Mouse (Mus musculus): ENCODE measurements around the gene Lrig2. TPM values are rescaled to one million over a fixed set of nuclear protein-coding genes. Genes with fewer than 3 reads are reported as not detected.

Lrig2 gene
- 26.7 and 27.7 TPM in 2 replicates for polyA plus RNA-seq (2016; fragmentation: Nextera tagmentation; extraction: Ambion mirVana)

DNA sequence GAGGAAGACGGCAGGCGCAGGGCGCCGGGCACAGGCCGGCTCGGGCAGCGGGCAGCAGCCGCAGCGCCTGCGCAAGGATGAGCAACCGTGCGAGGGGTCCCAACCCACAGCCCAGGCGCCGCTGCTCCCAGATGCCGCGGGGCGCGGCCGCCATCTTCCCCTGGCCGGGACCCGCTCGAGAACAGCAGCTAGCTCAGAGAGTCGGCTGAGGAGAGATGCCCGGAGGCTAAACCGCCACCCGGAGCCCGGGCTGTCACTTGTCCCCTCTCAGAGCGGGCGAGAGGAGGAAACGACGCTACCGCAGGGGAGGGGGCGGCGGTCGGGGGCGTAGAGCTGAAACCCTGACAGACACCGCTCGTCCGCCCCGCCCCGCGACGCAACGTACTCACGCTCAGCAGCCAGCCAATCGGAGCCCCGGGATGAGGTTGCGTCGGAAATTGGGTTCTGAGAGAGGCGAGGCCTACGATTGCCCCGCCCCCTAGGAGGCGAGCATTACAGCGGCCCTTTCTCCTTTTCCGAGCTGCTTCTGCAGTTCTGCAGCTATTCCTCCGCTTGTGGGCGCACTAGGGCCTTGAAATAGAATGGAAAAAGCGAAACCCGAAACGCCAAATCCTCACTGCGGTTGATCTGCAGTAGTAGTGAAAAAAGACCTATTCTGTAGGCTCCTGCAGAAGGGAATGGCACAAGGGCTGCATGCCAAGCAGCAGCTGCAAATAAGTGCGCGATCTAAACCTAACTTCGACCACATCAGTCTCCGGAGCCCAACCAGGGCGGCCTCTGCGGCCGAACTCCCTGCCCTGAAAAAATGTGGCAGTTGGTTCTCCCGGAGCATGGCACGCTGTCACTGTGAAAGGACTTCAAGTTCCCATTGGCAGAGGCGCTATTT is at the start of gene Lrig2:
Gene Lrig2, minus strand, starts transcription at position 381 of the 886 bp plus-strand sequence.
- H3K27me3 ChIP-seq: no peaks in the 10 kb centered on the region
- peak within 1 kb of the TSS; percentile 95 for H3K27ac ChIP-seq
- H3K4me3 ChIP-seq: peak within 1 kb of the TSS; percentile 87
- H3K4me2 ChIP-seq (replicated peaks): peak within 1 kb of the TSS; percentile 59
- under 1% methylated on average over 71 of the region's 71 CpGs for WGBS
- H3K36me3 ChIP-seq: no peaks in the 10 kb centered on the region
- peak; percentile 97 for ATAC-seq (ENCODE audit: insufficient number of reproducible peaks, insufficient read depth, low FRiP score, low TSS enrichment)
- peak within 1 kb of the TSS; percentile 82 for H3K9ac ChIP-seq
- H3K4me1 ChIP-seq: peaks cover 4% of the 10 kb centered on the region; the same call in 1 of the 2 replicates
- no peaks in the 10 kb centered on the region for H3K9me3 ChIP-seq

DNA sequence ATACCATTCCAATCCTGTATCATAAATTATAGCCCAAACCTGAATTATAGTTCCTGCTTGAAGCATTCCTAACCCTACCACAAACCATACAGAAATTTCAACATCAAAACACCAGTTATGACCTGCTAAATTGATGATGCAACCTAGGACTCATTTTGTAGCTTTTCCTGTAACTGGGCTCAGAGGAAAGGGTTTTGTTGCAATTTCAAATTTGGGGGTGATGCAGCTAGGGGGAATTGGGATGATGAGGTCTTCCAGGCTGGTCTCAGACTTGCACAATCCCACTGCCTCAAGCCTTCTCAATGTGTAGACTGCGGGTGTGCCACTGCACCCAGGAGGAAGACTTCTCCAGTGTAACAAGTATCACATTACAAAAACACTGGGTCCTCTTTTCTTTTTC is 44.9 kb upstream of the Lrig2 start:
- Histone ChIP-seq H3K27me3 (no peaks in the 10 kb centered on the region), H3K9ac (no peak overlapping the region), H3K36me3 (no peaks in the 10 kb centered on the region), H3K4me2 (replicated peaks) (no peak overlapping the region), H3K9me3 (no peaks in the 10 kb centered on the region), H3K27ac (no peak overlapping the region), H3K4me3 (no peak overlapping the region), H3K4me1 (no peaks in the 10 kb centered on the region)
- no peak for ATAC-seq (ENCODE audit: insufficient number of reproducible peaks, insufficient read depth, low FRiP score, low TSS enrichment)
- WGBS: 83% methylated on average over 1 of the region's 1 CpGs

DNA sequence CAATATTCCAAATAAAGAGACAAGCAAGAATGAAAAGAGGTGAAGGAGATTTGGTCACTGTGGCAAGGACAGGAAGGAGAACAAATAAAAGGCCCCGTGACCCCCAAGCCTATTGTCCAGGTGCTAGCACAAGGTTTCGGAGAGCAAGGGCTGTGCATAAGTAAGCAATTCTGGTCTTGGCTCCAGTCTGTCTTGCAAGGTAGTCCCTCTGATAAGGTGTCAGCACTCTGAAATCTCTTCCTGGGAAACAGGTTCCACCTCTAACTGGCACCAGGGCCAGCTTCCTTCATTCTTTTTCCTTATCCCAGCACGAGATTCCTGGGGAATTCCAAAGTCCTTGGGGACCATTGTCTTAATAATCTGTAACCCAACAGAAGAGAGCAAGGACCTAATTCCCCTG is 38.9 kb upstream of the Lrig2 start:
- ATAC-seq (ENCODE audit: insufficient number of reproducible peaks, insufficient read depth, low FRiP score, low TSS enrichment): no peak
- Histone ChIP-seq H3K27ac (no peak overlapping the region), H3K9me3 (no peaks in the 10 kb centered on the region), H3K36me3 (no peaks in the 10 kb centered on the region), H3K4me3 (no peak overlapping the region), H3K4me1 (no peaks in the 10 kb centered on the region), H3K9ac (no peak overlapping the region), H3K4me2 (replicated peaks) (no peak overlapping the region), H3K27me3 (no peaks in the 10 kb centered on the region)
- WGBS: 60% methylated on average over 3 of the region's 3 CpGs

DNA sequence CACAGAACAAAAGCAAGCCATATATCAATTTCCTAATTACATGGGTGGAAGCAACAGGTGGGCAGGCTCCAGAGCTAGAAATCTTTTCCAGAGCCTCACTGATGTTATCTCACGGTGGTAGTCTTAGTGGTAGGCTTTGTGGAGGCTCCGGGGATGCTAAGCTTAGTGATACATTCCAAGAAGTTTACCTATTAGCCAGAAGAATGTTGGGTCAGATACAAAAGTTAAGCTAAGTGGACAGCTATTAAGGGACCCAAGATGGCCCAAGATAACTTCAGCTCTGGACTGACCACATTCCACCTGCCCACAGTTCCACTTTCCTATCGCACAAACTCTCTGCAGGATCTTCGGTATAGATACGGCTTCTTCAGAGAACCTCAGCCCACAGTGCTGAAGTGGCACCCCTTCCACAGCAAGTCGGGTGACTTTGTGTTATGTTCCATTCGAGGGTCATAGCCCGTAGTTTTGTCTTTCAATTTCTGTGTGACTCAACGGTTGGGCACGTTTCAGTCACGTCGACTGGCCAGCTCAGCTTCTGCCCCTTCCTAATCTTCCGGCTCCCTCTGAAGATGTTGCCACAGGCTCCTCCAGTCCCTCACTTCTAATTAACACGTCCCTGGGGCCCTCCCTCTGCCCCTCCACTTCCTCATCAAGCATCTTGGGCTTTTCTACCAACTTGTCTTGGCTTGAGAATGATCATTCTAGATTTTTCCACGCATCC is 36.8 kb upstream of the Lrig2 start:
- WGBS: 67% methylated on average over 15 of the region's 15 CpGs
- no peak for ATAC-seq (ENCODE audit: insufficient number of reproducible peaks, insufficient read depth, low FRiP score, low TSS enrichment)
- Histone ChIP-seq H3K4me2 (replicated peaks) (no peak overlapping the region), H3K27ac (no peak overlapping the region), H3K9ac (no peak overlapping the region), H3K27me3 (no peaks in the 10 kb centered on the region), H3K4me3 (no peak overlapping the region), H3K36me3 (no peaks in the 10 kb centered on the region), H3K4me1 (no peaks in the 10 kb centered on the region), H3K9me3 (no peaks in the 10 kb centered on the region)

DNA sequence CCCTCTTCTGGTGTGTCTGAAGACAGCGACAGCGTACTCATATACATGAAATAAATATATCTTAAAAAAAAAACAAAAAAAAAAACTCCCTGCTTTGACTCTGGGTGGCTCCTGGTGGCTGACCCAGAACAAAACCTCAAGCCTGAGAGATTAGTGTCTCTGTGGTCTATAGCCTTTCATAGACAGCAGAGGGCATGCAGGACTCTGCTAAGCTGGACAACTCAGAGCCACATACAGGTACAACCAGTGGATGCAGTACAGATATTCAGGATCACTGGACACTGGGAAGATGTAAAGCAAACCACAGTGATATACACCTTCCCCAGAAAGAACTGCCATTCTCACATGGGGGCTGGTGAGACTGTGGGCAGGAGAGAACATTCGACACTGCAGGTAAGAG is 32.1 kb upstream of the Lrig2 start:
- Histone ChIP-seq H3K36me3 (no peaks in the 10 kb centered on the region), H3K9ac (no peak overlapping the region), H3K9me3 (no peaks in the 10 kb centered on the region), H3K4me3 (no peak overlapping the region), H3K27me3 (no peaks in the 10 kb centered on the region), H3K27ac (no peak overlapping the region), H3K4me2 (replicated peaks) (no peak overlapping the region), H3K4me1 (peaks cover 9% of the 10 kb centered on the region)
- no peak for ATAC-seq (ENCODE audit: insufficient number of reproducible peaks, insufficient read depth, low FRiP score, low TSS enrichment)
- WGBS: 87% methylated on average over 3 of the region's 3 CpGs

DNA sequence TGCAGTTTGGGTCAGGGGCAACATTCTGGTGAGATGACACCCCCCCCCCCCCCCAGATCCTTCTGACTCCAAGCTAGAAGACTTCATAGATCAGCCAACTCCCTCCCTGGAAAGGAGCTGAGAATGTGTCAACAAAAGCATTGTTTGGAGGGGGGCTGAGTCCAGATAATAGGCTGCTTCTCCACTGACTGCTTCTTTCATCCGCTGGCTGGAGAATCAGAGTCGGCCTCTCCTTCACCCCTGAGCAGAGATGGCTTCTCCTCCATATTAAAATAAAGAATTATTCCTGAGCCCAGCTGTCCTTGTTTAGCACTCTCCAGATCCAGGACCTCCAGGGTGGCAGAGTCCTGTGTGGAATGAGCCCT is 30.3 kb upstream of the Lrig2 start:
- Histone ChIP-seq H3K9me3 (no peaks in the 10 kb centered on the region), H3K4me3 (no peak overlapping the region), H3K27me3 (no peaks in the 10 kb centered on the region), H3K27ac (peak overlapping the region; percentile 69), H3K4me2 (replicated peaks) (peak overlapping the region; percentile 44), H3K36me3 (no peaks in the 10 kb centered on the region), H3K9ac (no peak overlapping the region), H3K4me1 (peaks cover 9% of the 10 kb centered on the region)
- 0 out of 2 replicates have a peak, but pooled peaks have one; percentile 25 for ATAC-seq (ENCODE audit: insufficient number of reproducible peaks, insufficient read depth, low FRiP score, low TSS enrichment)
- 13% methylated on average over 2 of the region's 2 CpGs for WGBS

DNA sequence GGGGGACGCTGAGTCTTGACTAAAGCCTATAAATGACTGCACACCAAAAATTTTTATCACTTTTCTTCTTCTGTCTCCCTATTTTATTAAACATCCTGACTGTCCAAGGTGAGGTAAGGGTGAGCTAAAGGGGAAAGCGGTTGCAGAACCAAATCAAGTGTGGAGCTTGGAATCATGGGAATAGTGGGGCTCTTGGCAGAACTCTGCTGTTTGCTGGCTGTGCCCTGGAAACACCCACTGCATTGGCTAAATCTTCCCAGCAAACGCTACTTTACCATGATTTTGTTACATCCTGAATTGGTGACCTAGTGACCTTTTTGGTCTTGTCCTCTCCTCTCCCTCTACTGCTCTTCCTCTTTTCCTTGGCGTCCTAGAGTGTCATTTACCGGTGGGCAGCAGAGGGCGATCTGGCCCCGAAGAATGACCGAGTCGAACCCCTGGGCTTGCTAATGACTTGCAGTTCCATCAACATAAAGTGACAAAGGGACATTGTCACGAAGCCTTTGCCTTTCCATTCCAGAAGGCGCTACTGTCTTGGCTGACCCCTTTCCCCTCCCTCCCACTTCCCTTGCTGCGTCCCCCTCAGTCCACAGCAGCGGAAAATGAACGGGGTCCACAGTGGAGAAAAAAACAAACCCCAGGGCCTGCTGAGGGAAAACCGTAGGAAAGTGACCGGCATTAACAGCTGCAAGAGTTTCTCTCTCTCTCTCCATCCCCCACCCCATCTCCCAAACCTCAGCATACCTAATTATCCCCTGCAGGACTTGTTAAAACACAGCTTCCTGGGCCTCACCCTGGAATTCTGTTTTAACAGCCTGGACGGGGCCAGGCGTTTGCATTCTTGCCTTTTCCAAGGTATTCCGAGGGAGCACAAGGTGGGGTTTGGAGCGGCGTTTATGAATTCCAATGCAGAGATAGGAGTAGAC is 29.7 kb upstream of the Lrig2 start:
- H3K4me2 ChIP-seq (replicated peaks): peak overlapping the region; percentile 44
- peak overlapping the region; percentile 69 for H3K27ac ChIP-seq
- H3K27me3 ChIP-seq: no peaks in the 10 kb centered on the region
- H3K4me3 ChIP-seq: peak overlapping the region; percentile 26; the same call in 1 of the 2 replicates
- 7% methylated on average over 21 of the region's 21 CpGs for WGBS
- no peaks in the 10 kb centered on the region for H3K36me3 ChIP-seq
- no peak overlapping the region; the same call in 1 of the 2 replicates for H3K9ac ChIP-seq
- ATAC-seq (ENCODE audit: insufficient number of reproducible peaks, insufficient read depth, low FRiP score, low TSS enrichment): peak; percentile 53
- H3K9me3 ChIP-seq: no peaks in the 10 kb centered on the region
- H3K4me1 ChIP-seq: peaks cover 9% of the 10 kb centered on the region

DNA sequence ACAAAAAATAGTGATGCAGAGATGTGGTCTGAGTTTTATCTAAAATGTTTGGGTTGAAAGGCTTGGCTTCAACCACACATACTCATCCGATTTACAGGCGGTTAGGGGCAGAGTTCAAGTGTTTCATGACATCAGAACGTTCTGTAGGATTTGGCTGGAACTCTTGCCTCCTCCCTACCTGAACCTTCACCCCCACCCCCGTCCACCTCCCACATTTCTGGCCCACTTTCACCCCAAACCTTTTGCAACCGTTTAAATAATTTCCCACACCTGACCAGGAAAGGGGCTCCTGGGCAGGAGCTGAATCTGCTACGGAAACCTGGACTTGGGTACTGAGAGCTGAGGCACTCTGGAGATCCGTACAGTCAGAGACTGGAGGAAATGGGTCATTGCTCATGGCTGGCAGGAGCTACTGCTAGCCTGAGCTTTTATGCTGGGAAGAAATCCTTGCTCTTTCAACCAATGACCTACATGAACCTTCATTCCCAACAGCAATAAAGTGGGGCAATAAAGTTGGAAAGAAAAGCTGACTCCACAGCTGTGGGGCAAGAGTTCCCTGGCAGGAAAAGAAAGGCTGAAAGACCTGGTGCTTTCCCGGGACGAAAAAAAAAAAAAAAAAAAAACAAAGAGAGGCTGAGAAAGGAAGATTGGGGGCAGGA is 28.9 kb upstream of the Lrig2 start:
- Histone ChIP-seq H3K9ac (no peak overlapping the region), H3K4me3 (no peak overlapping the region), H3K36me3 (no peaks in the 10 kb centered on the region), H3K27me3 (no peaks in the 10 kb centered on the region), H3K27ac (no peak overlapping the region), H3K9me3 (no peaks in the 10 kb centered on the region), H3K4me1 (peaks cover 9% of the 10 kb centered on the region), H3K4me2 (replicated peaks) (no peak overlapping the region)
- 62% methylated on average over 9 of the region's 9 CpGs for WGBS
- ATAC-seq (ENCODE audit: insufficient number of reproducible peaks, insufficient read depth, low FRiP score, low TSS enrichment): no peak

DNA sequence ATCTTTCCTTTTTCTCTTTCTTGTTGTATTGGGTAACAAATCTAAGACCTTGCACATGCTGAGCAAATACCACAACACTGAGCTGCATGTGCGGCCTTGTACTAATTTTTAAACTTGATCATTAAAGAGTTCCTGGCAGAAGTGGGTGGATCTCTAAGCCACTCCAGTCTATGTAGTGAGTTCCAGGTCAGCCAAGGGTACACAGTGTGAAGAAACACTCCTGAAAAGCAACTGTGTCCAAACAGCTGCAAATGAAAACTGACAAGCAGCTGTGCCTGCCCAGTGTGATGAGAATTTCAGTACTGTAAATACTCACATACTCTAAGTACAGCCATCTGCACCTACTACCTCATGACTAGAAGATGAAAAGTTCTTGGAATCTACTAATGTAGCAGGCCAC is 21.5 kb upstream of the Lrig2 start:
- no peak overlapping the region for H3K4me3 ChIP-seq
- no peaks in the 10 kb centered on the region for H3K9me3 ChIP-seq
- 91% methylated on average over 1 of the region's 1 CpGs for WGBS
- no peak for ATAC-seq (ENCODE audit: insufficient number of reproducible peaks, insufficient read depth, low FRiP score, low TSS enrichment)
- no peak overlapping the region for H3K9ac ChIP-seq
- no peak overlapping the region for H3K27ac ChIP-seq
- H3K4me1 ChIP-seq: no peaks in the 10 kb centered on the region
- no peak overlapping the region for H3K4me2 ChIP-seq (replicated peaks)
- no peaks in the 10 kb centered on the region for H3K36me3 ChIP-seq
- H3K27me3 ChIP-seq: no peaks in the 10 kb centered on the region

DNA sequence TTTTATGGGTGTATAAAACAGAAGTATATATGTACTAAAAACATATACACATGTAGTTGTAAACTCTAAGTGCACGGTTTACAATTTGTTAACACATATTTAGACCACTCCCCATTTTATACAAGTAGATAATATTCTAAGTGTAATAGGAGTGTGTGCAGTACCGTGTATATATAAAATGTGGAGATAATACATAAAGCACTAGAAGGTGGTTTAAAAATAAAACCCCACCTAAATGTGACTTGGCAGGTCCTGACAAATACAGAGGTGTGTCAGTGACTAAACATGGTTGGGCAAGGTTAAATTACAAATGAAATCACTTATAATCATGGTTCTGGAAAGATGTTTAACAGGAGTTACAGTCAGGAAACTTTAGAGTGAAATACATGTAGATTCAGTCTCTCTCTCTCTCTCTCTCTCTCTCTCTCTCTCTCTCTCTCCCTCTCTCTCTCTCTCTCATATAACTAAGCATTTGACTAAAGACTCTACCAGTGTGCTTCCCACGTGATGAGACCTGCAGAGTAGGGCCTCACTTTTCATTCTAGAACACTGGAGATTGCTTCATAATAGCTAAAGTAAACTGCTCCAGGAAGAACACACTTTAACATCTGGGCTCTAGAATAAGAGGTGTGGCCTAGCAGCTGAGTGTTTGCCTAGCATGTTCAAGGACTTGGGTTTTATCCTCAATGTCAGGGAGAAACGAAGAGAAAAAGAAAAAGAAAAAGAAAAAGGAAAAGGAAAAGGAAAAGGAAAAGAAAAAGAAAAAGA is 14.6 kb upstream of the Lrig2 start:
- Histone ChIP-seq H3K4me1 (no peaks in the 10 kb centered on the region), H3K9me3 (no peaks in the 10 kb centered on the region), H3K4me2 (replicated peaks) (no peak overlapping the region), H3K4me3 (no peak overlapping the region), H3K36me3 (no peaks in the 10 kb centered on the region), H3K27ac (no peak overlapping the region), H3K9ac (no peak overlapping the region), H3K27me3 (no peaks in the 10 kb centered on the region)
- WGBS: 69% methylated on average over 4 of the region's 4 CpGs
- no peak for ATAC-seq (ENCODE audit: insufficient number of reproducible peaks, insufficient read depth, low FRiP score, low TSS enrichment)

Data from embryonic facial prominence, embryonic 12.5 days (tissue).